Comparison of ENCODE assay signal across 8 mouse cellular contexts in genomic region chr2:84868521-84868943, GRCm38 (mm10). TPM values are rescaled to one million over a fixed set of nuclear protein-coding genes. Genes with fewer than 3 reads are reported as not detected.
A peak's percentile ranks its signal among the peaks of the same experiment; 100 is the strongest.
DNase-seq lines count a peak whose midpoint lies in the region; ATAC-seq and TF ChIP-seq lines count a peak whose summit lies in the region.

No protein-coding gene starts in this region.

- no peak overlapping the region for H3K9ac ChIP-seq in heart, adult 2 months (ENCODE audit: low read depth, low read length)
- no peak overlapping the region for H3K9ac ChIP-seq in heart, embryonic 11.5 days (ENCODE audit: low read depth, low read length)

- peak; percentile 92 for TF ChIP-seq CTCF in heart, adult 2 months (IDR thresholded peaks at IDR 0.05)
- TF ChIP-seq CTCF in E14TG2a.4 (conservative IDR thresholded peaks at IDR 0.05; ENCODE audit: low read length): peak; percentile 98
- TF ChIP-seq CTCF in testis, adult 2 months (IDR thresholded peaks at IDR 0.05; ENCODE audit: control insufficient read depth, insufficient read depth, insufficient replicate concordance, low read depth, low read length): peak; percentile 92

- H3K4me3 ChIP-seq in heart, adult 2 months: no peak overlapping the region
- H3K4me3 ChIP-seq in heart, embryonic 11.5 days (ENCODE audit: low read depth, low read length): no peak overlapping the region
- H3K4me3 ChIP-seq in E14TG2a.4 (replicated peaks; ENCODE audit: low read length): no peak overlapping the region
- H3K4me3 ChIP-seq in testis, adult 2 months (ENCODE audit: control insufficient read depth, low read depth, low read length): no peak overlapping the region

- intact Hi-C loops in heart, adult 2 months (cut with DNase I): loop anchor here (2.0 to 5.0 kb wide), 3 partner anchors 16 to 138 kb away; no protein-coding TSS in a partner anchor
- intact Hi-C loops in left cerebral cortex, postnatal 10 days (cut with DNase I): no loop called here

- DNase-seq in heart, adult 2 months: peak; percentile 59 to 78
- peak; percentile 79 for DNase-seq in c-Kit-positive CD71-negative TER-119-negative erythroid progenitor cells, embryonic 14.5 days (ENCODE audit: low read depth)
- DNase-seq in left cerebral cortex, postnatal 10 days (ENCODE audit: extremely low spot score in 1 of 2, low spot score in 2 of 2): peak; percentile 75 to 77
- peak; percentile 69 for DNase-seq in mesoderm, embryonic 11.5 days (ENCODE audit: low read depth, low spot score)

- H3K4me2 ChIP-seq in heart, embryonic 11.5 days: no peak overlapping the region

- H3K9me3 ChIP-seq in heart, embryonic 11.5 days (replicated peaks; ENCODE audit: control insufficient read depth, low read length): no peaks in the 10 kb centered on the region
- H3K9me3 ChIP-seq in E14TG2a.4 (ENCODE audit: low read length): no peaks in the 10 kb centered on the region

- 13% methylated on average over 5 of the region's 5 CpGs for WGBS in heart, adult 2 months
- 4% methylated on average over 5 of the region's 5 CpGs for WGBS in heart, embryonic 11.5 days (ENCODE audit: insufficient replicate concordance)

- H3K27ac ChIP-seq in heart, adult 2 months: no peak overlapping the region
- no peak overlapping the region for H3K27ac ChIP-seq in heart, embryonic 11.5 days (ENCODE audit: low read depth, low read length)
- no peak overlapping the region for H3K27ac ChIP-seq in testis, adult 2 months (ENCODE audit: control insufficient read depth, insufficient read depth, low read depth, low read length)

- H3K27me3 ChIP-seq in heart, adult 2 months (ENCODE audit: control insufficient read depth, insufficient read depth, low read length): peaks cover 5% of the 10 kb centered on the region
- peaks cover 74% of the 10 kb centered on the region for H3K27me3 ChIP-seq in heart, embryonic 11.5 days (ENCODE audit: control insufficient read depth, insufficient read depth, low read length)
- peaks cover 91% of the 10 kb centered on the region for H3K27me3 ChIP-seq in E14TG2a.4 (ENCODE audit: insufficient read depth, low read length)
- no peaks in the 10 kb centered on the region for H3K27me3 ChIP-seq in testis, adult 2 months (ENCODE audit: control insufficient read depth, insufficient read depth, low read length)

- no peaks in the 10 kb centered on the region for H3K4me1 ChIP-seq in heart, adult 2 months (ENCODE audit: control insufficient read depth, insufficient read depth, low read length)
- H3K4me1 ChIP-seq in heart, embryonic 11.5 days (ENCODE audit: control insufficient read depth, insufficient read depth, low read length): peaks cover 21% of the 10 kb centered on the region
- H3K4me1 ChIP-seq in E14TG2a.4 (replicated peaks; ENCODE audit: low read depth, low read length): peaks cover 43% of the 10 kb centered on the region
- H3K4me1 ChIP-seq in testis, adult 2 months (ENCODE audit: control insufficient read depth, insufficient read depth, low read length): peaks cover 24% of the 10 kb centered on the region

- H3K36me3 ChIP-seq in heart, adult 2 months (ENCODE audit: control insufficient read depth, insufficient read depth, low read length): no peaks in the 10 kb centered on the region
- no peaks in the 10 kb centered on the region for H3K36me3 ChIP-seq in heart, embryonic 11.5 days (ENCODE audit: control insufficient read depth, insufficient read depth, low read length)
- peaks cover 4% of the 10 kb centered on the region for H3K36me3 ChIP-seq in E14TG2a.4 (ENCODE audit: insufficient read depth, low read length)
- no peaks in the 10 kb centered on the region for H3K36me3 ChIP-seq in testis, adult 2 months (ENCODE audit: control insufficient read depth, insufficient read depth, low read length)

- no peaks in the 10 kb centered on the region for H3K79me2 ChIP-seq in heart, adult 2 months (replicated peaks; ENCODE audit: control insufficient read depth, insufficient read depth, low read length)

- no peak for TF ChIP-seq EP300 in heart, adult 2 months (IDR thresholded peaks at IDR 0.05; ENCODE audit: insufficient read depth, low read depth, low read length)

- ATAC-seq in heart, embryonic 11.5 days (replicated peaks; ENCODE audit: insufficient number of reproducible peaks, low FRiP score, low TSS enrichment): no peak
- peak; percentile 52 for ATAC-seq in granulocyte monocyte progenitor cell, adult 5-6 weeks (replicated peaks; ENCODE audit: poor library complexity, severe bottlenecking)

- TF ChIP-seq POLR2A in heart, adult 2 months (IDR thresholded peaks at IDR 0.05; ENCODE audit: insufficient read depth, low read depth, low read length): no peak
- no peak for TF ChIP-seq POLR2A in testis, adult 2 months (IDR thresholded peaks at IDR 0.05; ENCODE audit: control insufficient read depth, low read depth, low read length)

RNA-seq across cellular contexts. Expression of gene Rtn4rl2, which starts 18.0 kb away (rescaled TPM):
- total RNA-seq in heart, adult 2 months (2021): 1 to 10 TPM; 3.6 to 3.8 TPM
- polyA plus RNA-seq in heart, adult 2 months (2012; rRNA removed): 2.6 and 6.1 TPM in 2 replicates
- 0.23 and 1.1 TPM in 2 replicates for polyA plus RNA-seq in heart, embryonic 11.5 days (2014; fragmentation: Nextera tagmentation; extraction: Ambion mirVana)
- not detected in 2 replicates for total RNA-seq in granulocyte monocyte progenitor cell, adult 5-6 weeks (2014; fragmentation: Nextera tagmentation)
- not detected in 2 replicates for total RNA-seq in granulocyte monocyte progenitor cell, adult 5-6 weeks (2017)
- total RNA-seq in left cerebral cortex, postnatal 10 days (2021): 10 to 100 TPM; 82.1 to 83.8 TPM
- 2.4 and 2.7 TPM in 2 replicates for polyA plus RNA-seq in testis, adult 2 months (2012; rRNA removed)

RNA-seq across cellular contexts. Expression of gene Slc43a1, which starts 29.9 kb away (rescaled TPM):
- total RNA-seq in heart, adult 2 months (2021): 1 to 10 TPM; 2.1 to 2.3 TPM
- polyA plus RNA-seq in heart, adult 2 months (2012; rRNA removed): 3.7 and 6.7 TPM in 2 replicates
- 36.1 and 41.4 TPM in 2 replicates for polyA plus RNA-seq in heart, embryonic 11.5 days (2014; fragmentation: Nextera tagmentation; extraction: Ambion mirVana)
- 14.6 and 23.4 TPM in 2 replicates for total RNA-seq in granulocyte monocyte progenitor cell, adult 5-6 weeks (2014; fragmentation: Nextera tagmentation)
- 11.5 and 11.8 TPM in 2 replicates for total RNA-seq in granulocyte monocyte progenitor cell, adult 5-6 weeks (2017)
- under 1 TPM; 0.34 to 0.43 TPM for total RNA-seq in left cerebral cortex, postnatal 10 days (2021)
- 0.63 and 1.00 TPM in 2 replicates for polyA plus RNA-seq in testis, adult 2 months (2012; rRNA removed)

RNA-seq across cellular contexts. Expression of gene Timm10, which starts 41.7 kb away (rescaled TPM):
- 100 to 1,000 TPM; 106 to 129 TPM for total RNA-seq in heart, adult 2 months (2021)
- 123 and 136 TPM in 2 replicates for polyA plus RNA-seq in heart, adult 2 months (2012; rRNA removed)
- polyA plus RNA-seq in heart, embryonic 11.5 days (2014; fragmentation: Nextera tagmentation; extraction: Ambion mirVana): 76.8 and 77.9 TPM in 2 replicates
- 52.3 and 76.6 TPM in 2 replicates for total RNA-seq in granulocyte monocyte progenitor cell, adult 5-6 weeks (2014; fragmentation: Nextera tagmentation)
- 32.2 and 34.6 TPM in 2 replicates for total RNA-seq in granulocyte monocyte progenitor cell, adult 5-6 weeks (2017)
- 10 to 100 TPM; 62.8 to 66.7 TPM for total RNA-seq in left cerebral cortex, postnatal 10 days (2021)
- polyA plus RNA-seq in testis, adult 2 months (2012; rRNA removed): 23.3 and 28.5 TPM in 2 replicates

RNA-seq across cellular contexts. Expression of gene Smtnl1, which starts 46.1 kb away (rescaled TPM):
- total RNA-seq in heart, adult 2 months (2021): not detected
- not detected in 2 replicates for polyA plus RNA-seq in heart, adult 2 months (2012; rRNA removed)
- polyA plus RNA-seq in heart, embryonic 11.5 days (2014; fragmentation: Nextera tagmentation; extraction: Ambion mirVana): 0.37 and 0.49 TPM in 2 replicates
- not detected in 2 replicates for total RNA-seq in granulocyte monocyte progenitor cell, adult 5-6 weeks (2014; fragmentation: Nextera tagmentation)
- total RNA-seq in granulocyte monocyte progenitor cell, adult 5-6 weeks (2017): not detected in 2 replicates
- total RNA-seq in left cerebral cortex, postnatal 10 days (2021): not detected
- polyA plus RNA-seq in testis, adult 2 months (2012; rRNA removed): 3.0 and 3.4 TPM in 2 replicates

Comparison
In these comparisons a context has a peak if more than half of its experiments do, and no peak if none do; other contexts are left out.
1. RNA of gene Rtn4rl2, which starts 18.0 kb away (total RNA-seq): 82.1 to 83.8 TPM in left cerebral cortex, postnatal 10 days; 3.6 to 3.8 TPM in heart, adult 2 months and not detected in granulocyte monocyte progenitor cell, adult 5-6 weeks; every median in the first group is over 10 times any median in the second.
2. Peak in every context shown above with its lines, with median percentiles within 50 percentile points of each other: DNase-seq and CTCF ChIP-seq.